Mouse (Mus musculus): ENCODE results near the gene Atp6v1g2.
A peak's percentile ranks its signal among the peaks of the same experiment; 100 is the strongest.

GRCm38 (mm10) chr17:35186681-35187080 is 46.8 kb upstream of the Atp6v1g2 start:
- no peak for TF ChIP-seq CTCF (IDR thresholded peaks at IDR 0.05; ENCODE audit: extremely low read depth, insufficient read depth, low read length)
- 0 out of 2 replicates have a peak, but pooled peaks have one; percentile 23 for TF ChIP-seq POLR2A (IDR thresholded peaks at IDR 0.05; ENCODE audit: extremely low read depth, insufficient read depth, low read length)
